Mouse (Mus musculus): Measurements from ENCODE around the gene Gipc3.

- TF ChIP-seq GATA1 (IDR thresholded peaks at IDR 0.05; ENCODE audit: low read length) (peak; percentile 43), TAL1 (IDR thresholded peaks at IDR 0.05; ENCODE audit: low read length) (no peak)
Measured at GRCm38 (mm10) chr10:81320550-81321347, 22.3 kb downstream of the Gipc3 start, which contains the start of gene Cactin.
